In genomic region chr6:24732945-24733344, GRCm38 (mm10) we compare ENCODE assay signal across 34 mouse cellular contexts. TPM values are rescaled to one million over a fixed set of nuclear protein-coding genes. Genes with fewer than 3 reads are reported as not detected.
"Had no signal": no experiment of that assay in that cellular context is flagged by ENCODE, and none has a peak within 500 bp of the region (broad histone marks: within the 10 kb centered on the region; RNA-seq: fewer than 3 reads in every experiment).

Gene Hyal6, plus strand, starts transcription at chr6:24733245.

- H3K27me3 ChIP-seq: embryonic facial prominence, embryonic 12.5 days; embryonic facial prominence, embryonic 13.5 days; embryonic facial prominence, embryonic 15.5 days; forebrain, embryonic 12.5 days; forebrain, embryonic 13.5 days; forebrain, embryonic 15.5 days had no signal

- DNase-seq: cerebellum, adult 8-10 months; cerebellum, adult 9-10 months; cerebellum, adult 9-11 months; cerebellum, postnatal 10 days; cerebellum, postnatal 14 days; cerebellum, postnatal 25 days; cerebellum, postnatal 36 days; embryo, embryonic 11 days; forebrain, postnatal 0 days; gastrocnemius, adult 2 months; gastrocnemius, postnatal 10 days; gastrocnemius, postnatal 14 days; gastrocnemius, postnatal 25 days; gastrocnemius, postnatal 36 days; heart, adult 11 months; heart, adult 18-20 months; heart, adult 2 months had no signal

- H3K36me3 ChIP-seq: embryonic facial prominence, embryonic 10.5 days; embryonic facial prominence, embryonic 12.5 days; embryonic facial prominence, embryonic 13.5 days; embryonic facial prominence, embryonic 15.5 days; forebrain, embryonic 10.5 days; forebrain, embryonic 12.5 days; forebrain, embryonic 15.5 days had no signal

- H3K4me1 ChIP-seq: embryonic facial prominence, embryonic 10.5 days; embryonic facial prominence, embryonic 12.5 days; embryonic facial prominence, embryonic 13.5 days; embryonic facial prominence, embryonic 15.5 days; forebrain, embryonic 10.5 days; forebrain, embryonic 12.5 days; forebrain, embryonic 13.5 days; forebrain, embryonic 15.5 days had no signal

- H3K27ac ChIP-seq: embryonic facial prominence, embryonic 10.5 days; embryonic facial prominence, embryonic 12.5 days; embryonic facial prominence, embryonic 13.5 days; embryonic facial prominence, embryonic 15.5 days; forebrain, embryonic 10.5 days; forebrain, embryonic 12.5 days; forebrain, embryonic 13.5 days; forebrain, embryonic 15.5 days; gastrocnemius, adult 2 months; heart, adult 2 months had no signal

- H3K4me3 ChIP-seq: embryonic facial prominence, embryonic 10.5 days; embryonic facial prominence, embryonic 12.5 days; embryonic facial prominence, embryonic 13.5 days; embryonic facial prominence, embryonic 15.5 days; erythroblast, embryonic 14.5 days; forebrain, embryonic 10.5 days; forebrain, embryonic 12.5 days; forebrain, embryonic 13.5 days; forebrain, embryonic 15.5 days; gastrocnemius, adult 2 months; heart, adult 2 months had no signal

RNA-seq across cellular contexts. Expression of gene Hyal6, which starts in this region (rescaled TPM):
- polyA plus RNA-seq: cortical plate, adult 2 months; embryonic facial prominence, embryonic 10.5 days; embryonic facial prominence, embryonic 11.5 days; embryonic facial prominence, embryonic 12.5 days; embryonic facial prominence, embryonic 13.5 days; embryonic facial prominence, embryonic 14.5 days; embryonic facial prominence, embryonic 15.5 days; erythroblast, embryonic 14.5 days; forebrain, embryonic 10.5 days; forebrain, embryonic 11.5 days; forebrain, embryonic 12.5 days; forebrain, embryonic 13.5 days; forebrain, embryonic 14.5 days; forebrain, embryonic 15.5 days; forebrain, embryonic 16.5 days; forebrain, postnatal 0 days; frontal cortex, adult 2 months; gonadal fat pad, adult 2 months; heart, adult 2 months had no signal
